Mouse (Mus musculus): Measurements from ENCODE around the gene Armcx6.
"Not testable (repeated sequence)": the region's sequence is repeated elsewhere in the genome, so short reads cannot be mapped to it uniquely, and the experiment has no call there.

The Armcx6 gene

GRCm38 (mm10) chrX:134750764-134751592 is at the start of gene Armcx6:
Gene Armcx6 (minus strand): TSS chrX:134751417.
- DNase-seq (ENCODE audit: low spot score in 2 of 2), result peak; percentile 53 to 66

- no peak for DNase-seq (ENCODE audit: low spot score in 2 of 2)
Observed at GRCm38 (mm10) chrX:134787728-134788127, 36.5 kb upstream of the Armcx6 start.

GRCm38 (mm10) chrX:134763428-134764198 is 12.4 kb upstream of the Armcx6 start:
- DNase-seq (ENCODE audit: low spot score in 2 of 2), result not testable (repeated sequence)

- DNase-seq (ENCODE audit: low spot score in 2 of 2), result no peak
Observed at GRCm38 (mm10) chrX:134757293-134757995, 6.2 kb upstream of the Armcx6 start.

GRCm38 (mm10) chrX:134756434-134757292 is 5.4 kb upstream of the Armcx6 start, which contains the start of gene Armcx3:
Gene Armcx3 (plus strand): TSS chrX:134756595.
- peak; percentile 59 to 61 for DNase-seq (ENCODE audit: low spot score in 2 of 2)

- no peak for DNase-seq (ENCODE audit: low spot score in 2 of 2)
Observed at GRCm38 (mm10) chrX:134752584-134752983, 1.4 kb upstream of the Armcx6 start.

- DNase-seq (ENCODE audit: low spot score in 2 of 2), result no peak
Observed at GRCm38 (mm10) chrX:134751910-134752309, 693 bp upstream of the Armcx6 start.

- DNase-seq (ENCODE audit: low spot score in 2 of 2), result peak; percentile 52
Observed at GRCm38 (mm10) chrX:134746459-134746858, 4.8 kb downstream of the Armcx6 start.

- no peak for DNase-seq (ENCODE audit: low spot score in 2 of 2)
Observed at GRCm38 (mm10) chrX:134741862-134742261, 9.4 kb downstream of the Armcx6 start.

- DNase-seq (ENCODE audit: low spot score in 2 of 2), result no peak
Observed at GRCm38 (mm10) chrX:134739160-134739559, 12.1 kb downstream of the Armcx6 start.

GRCm38 (mm10) chrX:134737796-134738195 is 13.4 kb downstream of the Armcx6 start:
- DNase-seq (ENCODE audit: low spot score in 2 of 2), result no peak

GRCm38 (mm10) chrX:134729778-134730177 is 21.4 kb downstream of the Armcx6 start:
- no peak for DNase-seq (ENCODE audit: low spot score in 2 of 2)

- not testable (repeated sequence) for DNase-seq (ENCODE audit: low spot score in 2 of 2)
Observed at GRCm38 (mm10) chrX:134723762-134724161, 27.5 kb downstream of the Armcx6 start.

- peak; percentile 40 to 48 for DNase-seq (ENCODE audit: low spot score in 2 of 2)
Observed at GRCm38 (mm10) chrX:134718524-134718923, 32.7 kb downstream of the Armcx6 start.

GRCm38 (mm10) chrX:134717752-134718308 is 33.4 kb downstream of the Armcx6 start, which contains the start of gene Armcx1:
Gene Armcx1 (plus strand): TSS chrX:134717963.
- DNase-seq (ENCODE audit: low spot score in 2 of 2), result peak; percentile 58 to 72

- no peak for DNase-seq (ENCODE audit: low spot score in 2 of 2)
Observed at GRCm38 (mm10) chrX:134716863-134717262, 34.4 kb downstream of the Armcx6 start.
